Comparison of ENCODE assay signal across 8 mouse cellular contexts in genomic region chr1:75448937-75449336, GRCm38 (mm10). TPM values are rescaled to one million over a fixed set of nuclear protein-coding genes. Genes with fewer than 3 reads are reported as not detected.
DNase-seq lines count a peak whose midpoint lies in the region; ATAC-seq and TF ChIP-seq lines count a peak whose summit lies in the region.
"Had no signal": no experiment of that assay in that cellular context is flagged by ENCODE, and none has a peak within 500 bp of the region (broad histone marks: within the 10 kb centered on the region; RNA-seq: fewer than 3 reads in every experiment).

No protein-coding gene starts in this region.

- H3K36me3 ChIP-seq in liver, embryonic 12.5 days = no peaks in the 10 kb centered on the region
- no peaks in the 10 kb centered on the region for H3K36me3 ChIP-seq in liver, postnatal 0 days (replicated peaks; ENCODE audit: insufficient read depth, low read length)
- no peaks in the 10 kb centered on the region for H3K36me3 ChIP-seq in hindbrain, embryonic 10.5 days
- no peaks in the 10 kb centered on the region for H3K36me3 ChIP-seq in midbrain, embryonic 10.5 days
- no peaks in the 10 kb centered on the region for H3K36me3 ChIP-seq in intestine, embryonic 16.5 days (ENCODE audit: control insufficient read depth, insufficient read depth, low read length)

- TF ChIP-seq CTCF in liver, postnatal 0 days (IDR thresholded peaks at IDR 0.05; ENCODE audit: low read depth) = no peak

- no peak overlapping the region for H3K27ac ChIP-seq in liver, embryonic 12.5 days
- no peak overlapping the region for H3K27ac ChIP-seq in liver, postnatal 0 days (ENCODE audit: low read depth)
- peak overlapping the region; percentile 75 for H3K27ac ChIP-seq in hindbrain, embryonic 10.5 days
- H3K27ac ChIP-seq in midbrain, embryonic 10.5 days (replicated peaks) = peak overlapping the region; percentile 91
- no peak overlapping the region for H3K27ac ChIP-seq in intestine, embryonic 16.5 days (ENCODE audit: low read length)

- no peak overlapping the region for H3K4me3 ChIP-seq in liver, embryonic 12.5 days
- H3K4me3 ChIP-seq in liver, postnatal 0 days (ENCODE audit: low read depth, low read length) = no peak overlapping the region
- H3K4me3 ChIP-seq in hindbrain, embryonic 10.5 days = peak overlapping the region; percentile 6
- peak overlapping the region; percentile 54 for H3K4me3 ChIP-seq in midbrain, embryonic 10.5 days
- H3K4me3 ChIP-seq in intestine, embryonic 16.5 days (ENCODE audit: low read length) = no peak overlapping the region

- H3K27me3 ChIP-seq in liver, embryonic 12.5 days (replicated peaks) = peaks cover 96% of the 10 kb centered on the region
- H3K27me3 ChIP-seq in liver, postnatal 0 days (ENCODE audit: insufficient read depth, low read length) = peaks cover 76% of the 10 kb centered on the region
- peaks cover 96% of the 10 kb centered on the region for H3K27me3 ChIP-seq in hindbrain, embryonic 10.5 days (ENCODE audit: insufficient read depth, poor library complexity, severe bottlenecking)
- peaks cover 92% of the 10 kb centered on the region for H3K27me3 ChIP-seq in midbrain, embryonic 10.5 days (ENCODE audit: low read depth, poor library complexity, severe bottlenecking)
- peaks cover 71% of the 10 kb centered on the region for H3K27me3 ChIP-seq in intestine, embryonic 16.5 days (replicated peaks; ENCODE audit: control insufficient read depth, insufficient read depth, low read length)

- WGBS in liver, embryonic 12.5 days (ENCODE audit: insufficient replicate concordance) = 2% methylated on average over 14 of the region's 14 CpGs
- under 1% methylated on average over 13 of the region's 14 CpGs for WGBS in liver, postnatal 0 days (ENCODE audit: insufficient replicate concordance)
- under 1% methylated on average over 14 of the region's 14 CpGs for WGBS in hindbrain, embryonic 10.5 days
- 0% methylated on average over 14 of the region's 14 CpGs for WGBS in midbrain, embryonic 10.5 days
- WGBS in intestine, embryonic 16.5 days = 3% methylated on average over 14 of the region's 14 CpGs

- no peak for DNase-seq in liver, postnatal 0 days
- peak; percentile 51 for DNase-seq in hindbrain, embryonic 10.5 days (ENCODE audit: low spot score)
- DNase-seq in midbrain, embryonic 10.5 days (ENCODE audit: low spot score) = peak; percentile 72
- peak; percentile 82 for DNase-seq in retina, postnatal 1 day
- DNase-seq in urinary bladder, postnatal 4 days (ENCODE audit: low spot score in 2 of 2) = no peak
- DNase-seq: adrenal gland, postnatal 36 days had no signal

- TF ChIP-seq EP300 in liver, postnatal 0 days (IDR thresholded peaks at IDR 0.05; ENCODE audit: low read depth) = no peak

- 0 out of 2 replicates have a peak overlapping the region, but pooled peaks have one; percentile 12 for H3K9ac ChIP-seq in liver, embryonic 12.5 days
- no peak overlapping the region for H3K9ac ChIP-seq in liver, postnatal 0 days (replicated peaks)
- H3K9ac ChIP-seq in intestine, embryonic 16.5 days (ENCODE audit: low read depth, low read length) = no peak overlapping the region

- H3K9me3 ChIP-seq in liver, embryonic 12.5 days (replicated peaks) = no peaks in the 10 kb centered on the region
- no peaks in the 10 kb centered on the region for H3K9me3 ChIP-seq in liver, postnatal 0 days (ENCODE audit: low read length)
- H3K9me3 ChIP-seq in hindbrain, embryonic 10.5 days = no peaks in the 10 kb centered on the region
- H3K9me3 ChIP-seq in midbrain, embryonic 10.5 days (replicated peaks) = no peaks in the 10 kb centered on the region
- H3K9me3 ChIP-seq in intestine, embryonic 16.5 days (ENCODE audit: control insufficient read depth, low read length) = no peaks in the 10 kb centered on the region

- peak overlapping the region; percentile 35 for H3K4me2 ChIP-seq in liver, embryonic 12.5 days
- no peak overlapping the region for H3K4me2 ChIP-seq in liver, postnatal 0 days (ENCODE audit: low read depth, low read length)
- no peak overlapping the region for H3K4me2 ChIP-seq in intestine, embryonic 16.5 days (ENCODE audit: low read depth, low read length)

- no peak for ATAC-seq in liver, embryonic 12.5 days
- ATAC-seq in liver, postnatal 0 days = no peak
- ATAC-seq in intestine, embryonic 16.5 days = no peak

- peaks cover 78% of the 10 kb centered on the region for H3K4me1 ChIP-seq in liver, embryonic 12.5 days
- peaks cover 39% of the 10 kb centered on the region for H3K4me1 ChIP-seq in liver, postnatal 0 days (ENCODE audit: insufficient read depth)
- peaks cover 100% of the 10 kb centered on the region for H3K4me1 ChIP-seq in hindbrain, embryonic 10.5 days (replicated peaks)
- peaks cover 99% of the 10 kb centered on the region for H3K4me1 ChIP-seq in midbrain, embryonic 10.5 days
- peaks cover 52% of the 10 kb centered on the region for H3K4me1 ChIP-seq in intestine, embryonic 16.5 days (ENCODE audit: control insufficient read depth, insufficient read depth, low read length)

RNA-seq across cellular contexts. Expression of gene Asic4, which starts 1.3 kb away (rescaled TPM):
- 0.83 and 1.3 TPM in 2 replicates for polyA plus RNA-seq in liver, embryonic 12.5 days (2016; fragmentation: Nextera tagmentation; extraction: Ambion mirVana)
- polyA plus RNA-seq in liver, postnatal 0 days (2015; fragmentation: Nextera tagmentation; extraction: Ambion mirVana) = not detected in 2 replicates
- polyA plus RNA-seq in hindbrain, embryonic 10.5 days (2016; fragmentation: Nextera tagmentation; extraction: Ambion mirVana) = 3.8 and 9.3 TPM in 2 replicates
- 6.1 and 17.7 TPM in 2 replicates for polyA plus RNA-seq in midbrain, embryonic 10.5 days (2016; fragmentation: Nextera tagmentation; extraction: Ambion mirVana)
- 2.0 and 2.4 TPM in 2 replicates for polyA plus RNA-seq in intestine, embryonic 16.5 days (2015; fragmentation: Nextera tagmentation; extraction: Ambion mirVana)

RNA-seq across cellular contexts. Expression of gene Gmppa, which starts 13.2 kb away (rescaled TPM):
- polyA plus RNA-seq in liver, embryonic 12.5 days (2016; fragmentation: Nextera tagmentation; extraction: Ambion mirVana) = 44.0 and 47.9 TPM in 2 replicates
- 21.0 and 22.0 TPM in 2 replicates for polyA plus RNA-seq in liver, postnatal 0 days (2015; fragmentation: Nextera tagmentation; extraction: Ambion mirVana)
- 62.3 and 91.2 TPM in 2 replicates for polyA plus RNA-seq in hindbrain, embryonic 10.5 days (2016; fragmentation: Nextera tagmentation; extraction: Ambion mirVana)
- 70.2 and 73.1 TPM in 2 replicates for polyA plus RNA-seq in midbrain, embryonic 10.5 days (2016; fragmentation: Nextera tagmentation; extraction: Ambion mirVana)
- 134 and 137 TPM in 2 replicates for polyA plus RNA-seq in intestine, embryonic 16.5 days (2015; fragmentation: Nextera tagmentation; extraction: Ambion mirVana)

RNA-seq across cellular contexts. Expression of gene Chpf, which starts 30.2 kb away (rescaled TPM):
- 13.0 and 14.5 TPM in 2 replicates for polyA plus RNA-seq in liver, embryonic 12.5 days (2016; fragmentation: Nextera tagmentation; extraction: Ambion mirVana)
- 3.1 and 3.3 TPM in 2 replicates for polyA plus RNA-seq in liver, postnatal 0 days (2015; fragmentation: Nextera tagmentation; extraction: Ambion mirVana)
- polyA plus RNA-seq in hindbrain, embryonic 10.5 days (2016; fragmentation: Nextera tagmentation; extraction: Ambion mirVana) = 25.1 and 29.8 TPM in 2 replicates
- 24.4 and 25.2 TPM in 2 replicates for polyA plus RNA-seq in midbrain, embryonic 10.5 days (2016; fragmentation: Nextera tagmentation; extraction: Ambion mirVana)
- polyA plus RNA-seq in intestine, embryonic 16.5 days (2015; fragmentation: Nextera tagmentation; extraction: Ambion mirVana) = 25.2 and 28.8 TPM in 2 replicates

RNA-seq across cellular contexts. Expression of gene Tmem198, which starts 30.4 kb away (rescaled TPM):
- 0.18 and 0.20 TPM in 2 replicates for polyA plus RNA-seq in liver, embryonic 12.5 days (2016; fragmentation: Nextera tagmentation; extraction: Ambion mirVana)
- 0.08 TPM in 1 of 2 replicates, not detected in the other for polyA plus RNA-seq in liver, postnatal 0 days (2015; fragmentation: Nextera tagmentation; extraction: Ambion mirVana)
- 8.6 and 20.4 TPM in 2 replicates for polyA plus RNA-seq in hindbrain, embryonic 10.5 days (2016; fragmentation: Nextera tagmentation; extraction: Ambion mirVana)
- 9.9 and 17.4 TPM in 2 replicates for polyA plus RNA-seq in midbrain, embryonic 10.5 days (2016; fragmentation: Nextera tagmentation; extraction: Ambion mirVana)
- 1.5 and 1.9 TPM in 2 replicates for polyA plus RNA-seq in intestine, embryonic 16.5 days (2015; fragmentation: Nextera tagmentation; extraction: Ambion mirVana)

RNA-seq across cellular contexts. Expression of gene Obsl1, which starts 57.3 kb away (rescaled TPM):
- polyA plus RNA-seq in liver, embryonic 12.5 days (2016; fragmentation: Nextera tagmentation; extraction: Ambion mirVana) = 25.2 and 27.9 TPM in 2 replicates
- polyA plus RNA-seq in liver, postnatal 0 days (2015; fragmentation: Nextera tagmentation; extraction: Ambion mirVana) = 3.4 and 4.5 TPM in 2 replicates
- polyA plus RNA-seq in hindbrain, embryonic 10.5 days (2016; fragmentation: Nextera tagmentation; extraction: Ambion mirVana) = 37.9 and 44.2 TPM in 2 replicates
- 35.2 and 35.7 TPM in 2 replicates for polyA plus RNA-seq in midbrain, embryonic 10.5 days (2016; fragmentation: Nextera tagmentation; extraction: Ambion mirVana)
- polyA plus RNA-seq in intestine, embryonic 16.5 days (2015; fragmentation: Nextera tagmentation; extraction: Ambion mirVana) = 38.7 and 42.7 TPM in 2 replicates

Comparison
In these comparisons a context has a peak if more than half of its experiments do, and no peak if none do; other contexts are left out.
1. H3K27ac ChIP-seq: peak in hindbrain, embryonic 10.5 days (single experiment) and midbrain, embryonic 10.5 days (single experiment); none in liver, embryonic 12.5 days (single experiment), liver, postnatal 0 days (single experiment) and intestine, embryonic 16.5 days (single experiment).
2. H3K4me3 ChIP-seq: peak in hindbrain, embryonic 10.5 days (single experiment) and midbrain, embryonic 10.5 days (single experiment); none in liver, embryonic 12.5 days (single experiment), liver, postnatal 0 days (single experiment) and intestine, embryonic 16.5 days (single experiment).
3. DNase-seq: peak in hindbrain, embryonic 10.5 days (single experiment), midbrain, embryonic 10.5 days (single experiment) and retina, postnatal 1 day (single experiment); none in liver, postnatal 0 days (single experiment) and urinary bladder, postnatal 4 days (0 of 2).